Mouse (Mus musculus) CH12.LX (cell line): ENCODE results near the gene Ip6k1. TPM values are rescaled to one million over a fixed set of nuclear protein-coding genes. Genes with fewer than 3 reads are reported as not detected.

Source experiments
- DNase-seq: peaks from one replicate; pipeline ENCODE4 v3.0.0-alpha.2; 2013; ENCODE audit errors: extremely low read depth
- H3K27ac ChIP-seq: 2 replicates; pipeline ENCODE4 v1.5.1; 2012; ENCODE audit warnings: low read depth, mild to moderate bottlenecking, control low read depth, moderate library complexity; ENCODE audit not compliant: insufficient read depth
- H3K27me3 ChIP-seq: replicated peaks from 2 replicates; pipeline ENCODE3; 2012; ENCODE audit warnings: inconsistent platforms
- H3K36me3 ChIP-seq, 2 experiments: replicated peaks in 1 of 2; 2 replicates each; pipeline versions ENCODE3 to v1.6.1; 2012; ENCODE audit warnings: inconsistent platforms in 1 of 2, low read length in 1 of 2, mild to moderate bottlenecking in 1 of 2, mixed read lengths in 1 of 2, moderate library complexity in 1 of 2; ENCODE audit not compliant: control insufficient read depth in 1 of 2, insufficient read depth in 1 of 2
- H3K4me1 ChIP-seq, 2 experiments: 2 replicates each; pipeline ENCODE4 v1.6.1; 2012; ENCODE audit warnings: inconsistent platforms in 1 of 2, moderate library complexity in 1 of 2; ENCODE audit not compliant: insufficient read depth in 2 of 2, control insufficient read depth in 1 of 2
- H3K4me2 ChIP-seq: 2 replicates; pipeline ENCODE4 v1.6.1; 2012; ENCODE audit warnings: low read depth, mild to moderate bottlenecking, control low read depth; ENCODE audit not compliant: poor library complexity, insufficient read depth, severe bottlenecking
- H3K4me3 ChIP-seq, 3 experiments: fragments of 150-350 bp in 1 of 3; sonication (generic) in 1 of 3; replicated peaks in 1 of 3; 2 replicates each; pipeline versions ENCODE3 to v1.5.1; 2011 to 2012; ENCODE audit warnings: low read depth in 2 of 3, low read length in 2 of 3, mild to moderate bottlenecking in 2 of 3, moderate library complexity in 2 of 3, control low read depth in 1 of 3, improper control_type of control experiment in 1 of 3, inconsistent platforms in 1 of 3, mixed read lengths in 1 of 3; ENCODE audit not compliant: poor library complexity in 1 of 3
- H3K79me2 ChIP-seq: replicated peaks from 2 replicates; pipeline ENCODE4 v1.6.1; 2012; ENCODE audit warnings: mild to moderate bottlenecking, moderate library complexity; ENCODE audit not compliant: control insufficient read depth, poor library complexity, insufficient read depth, severe bottlenecking; ENCODE audit errors: extremely low read depth
- H3K9ac ChIP-seq: 2 replicates; pipeline ENCODE4 v1.6.1; 2012; ENCODE audit warnings: low read depth, mild to moderate bottlenecking, control low read depth, moderate library complexity; ENCODE audit not compliant: insufficient read depth
- H3K9me3 ChIP-seq: replicated peaks from 2 replicates; pipeline ENCODE3; 2012; ENCODE audit warnings: low read length, inconsistent platforms, mixed read lengths
- BHLHE40 ChIP-seq: IDR thresholded peaks from 2 replicates; pipeline ENCODE4 v1.6.1; 2011; ENCODE audit warnings: mild to moderate bottlenecking, low read depth, low read length, improper control_type of control experiment
- CHD1 ChIP-seq: IDR thresholded peaks from 2 replicates; pipeline ENCODE4 v1.6.1; 2012; ENCODE audit warnings: low read depth, low read length, improper control_type of control experiment, inconsistent platforms
- CHD2 ChIP-seq: IDR thresholded peaks from 2 replicates; pipeline ENCODE4 v1.6.1; 2011; ENCODE audit warnings: low read length, improper control_type of control experiment
- CTCF ChIP-seq, 2 experiments: IDR thresholded peaks in 1 of 2; conservative IDR thresholded peaks in 1 of 2; 2 replicates each; pipeline ENCODE4 v1.5.1; 2011 to 2012; ENCODE audit warnings: low read depth in 2 of 2, low read length in 2 of 2, improper control_type of control experiment in 1 of 2, inconsistent platforms in 1 of 2, mild to moderate bottlenecking in 1 of 2, moderate library complexity in 1 of 2
- ELF1 ChIP-seq: IDR thresholded peaks from 2 replicates; pipeline ENCODE4 v1.6.1; 2014; ENCODE audit warnings: low read depth, mild to moderate bottlenecking, inconsistent platforms, low read length, improper control_type of control experiment
- GABPA ChIP-seq: IDR thresholded peaks from 2 replicates; pipeline ENCODE4 v1.6.1; 2012; ENCODE audit warnings: low read depth, low read length, improper control_type of control experiment, inconsistent platforms; ENCODE audit not compliant: insufficient replicate concordance
- JUN ChIP-seq: IDR thresholded peaks from 2 replicates; pipeline ENCODE4 v1.6.1; 2011; ENCODE audit warnings: low read depth, mild to moderate bottlenecking, low read length, improper control_type of control experiment, moderate library complexity; ENCODE audit not compliant: insufficient read depth
- MAX ChIP-seq: IDR thresholded peaks from 2 replicates; pipeline ENCODE4 v1.6.1; 2011; ENCODE audit warnings: low read length, improper control_type of control experiment
- MYC ChIP-seq: IDR thresholded peaks from 2 replicates; pipeline ENCODE4 v1.6.1; 2011; ENCODE audit warnings: low read depth, mild to moderate bottlenecking, improper control_type of control experiment, low read length
- NELFE ChIP-seq: IDR thresholded peaks from 2 replicates; pipeline ENCODE4 v1.6.1; 2011; ENCODE audit warnings: low read depth, low read length, improper control_type of control experiment
- NRF1 ChIP-seq: IDR thresholded peaks from 2 replicates; pipeline ENCODE4 v1.6.1; 2014; ENCODE audit warnings: low read depth, mild to moderate bottlenecking, inconsistent platforms, low read length, improper control_type of control experiment, moderate library complexity
- POLR2A ChIP-seq: IDR thresholded peaks from 2 replicates; pipeline ENCODE4 v1.6.1; 2011; ENCODE audit warnings: low read depth, mild to moderate bottlenecking, improper control_type of control experiment, low read length
- POLR2AphosphoS2 ChIP-seq: IDR thresholded peaks from 2 replicates; pipeline ENCODE4 v1.6.1; 2011; ENCODE audit warnings: low read depth, low read length, improper control_type of control experiment
- RAD21 ChIP-seq: IDR thresholded peaks from 2 replicates; pipeline ENCODE4 v1.6.1; 2011; ENCODE audit warnings: low read depth, mild to moderate bottlenecking, low read length, improper control_type of control experiment, moderate library complexity
- RCOR1 ChIP-seq: conservative IDR thresholded peaks from 2 replicates; pipeline ENCODE4 v1.6.1; 2012; ENCODE audit warnings: low read depth, mild to moderate bottlenecking, inconsistent platforms, low read length, improper control_type of control experiment
- SMC3 ChIP-seq: IDR thresholded peaks from 2 replicates; pipeline ENCODE4 v1.6.1; 2011; ENCODE audit warnings: low read depth, low read length, improper control_type of control experiment
- USF1 ChIP-seq: IDR thresholded peaks from 2 replicates; pipeline ENCODE4 v1.6.1; 2014; ENCODE audit warnings: low read depth, mild to moderate bottlenecking, inconsistent platforms, low read length, improper control_type of control experiment
- ZMIZ1 ChIP-seq: IDR thresholded peaks from 2 replicates; pipeline ENCODE4 v1.6.1; 2012; ENCODE audit warnings: low read depth, mild to moderate bottlenecking, inconsistent platforms, low read length, improper control_type of control experiment
- dilution Hi-C: fragments of 300-500 bp; cut with MboI; formaldehyde crosslinking; loops from 2 replicates; pipeline ENCODE4 v1.14.3; 2020; ENCODE audit warnings: low sequenced_read_pairs; ENCODE audit not compliant: extremely low pct_unique_long_range_greater_than_20kb, extremely low pct_ligation_motif_present
- in situ Hi-C: fragments of 300-500 bp; cut with MboI; formaldehyde crosslinking; loops from 3 replicates; pipeline ENCODE4 v1.14.3; 2019; ENCODE audit warnings: low sequenced_read_pairs, low pct_ligation_motif_present, low pct_unique_long_range_greater_than_20kb, mixed read lengths
- polyA plus RNA-seq: library from polyadenylated mRNA; unstranded; fragments of >175 nt; gene quantifications from 2 replicates; pipeline ENCODE4 v1.2.1, GENCODE M21; 2012; ENCODE audit warnings: low read depth; ENCODE audit not compliant: insufficient read length
- total RNA-seq, 2 experiments: library from RNA; depleted of rRNA; stranded (reverse); fragments of 300-350 nt in 1 of 2; fragments of >200 nt in 1 of 2; gene quantifications; 2 replicates each; pipeline ENCODE4 v1.2.3; 2012 to 2014

Gene Ip6k1
- total and polyA plus RNA-seq, 3 experiments: 26.0 to 40.7 (median 27.1) TPM

- H3K4me3 ChIP-seq: no peak overlapping the region
- H3K4me2 ChIP-seq: no peak overlapping the region
- no peaks in the 10 kb centered on the region for H3K9me3 ChIP-seq
- no peaks in the 10 kb centered on the region for H3K27me3 ChIP-seq
- no peak overlapping the region for H3K27ac ChIP-seq
- in situ Hi-C loops (loop anchor here (5.0 kb wide), 1 partner anchor 155 kb away; no protein-coding TSS in a partner anchor), dilution Hi-C loops (no loop called here)
- H3K4me1 ChIP-seq: no peaks in the 10 kb centered on the region
- no peak for DNase-seq
- no peaks in the 10 kb centered on the region for H3K79me2 ChIP-seq
- no peak overlapping the region for H3K9ac ChIP-seq
- peaks cover 91 to 98% of the 10 kb centered on the region in 2 experiments for H3K36me3 ChIP-seq
- TF ChIP-seq RCOR1 (no peak), CHD1 (no peak), NRF1 (no peak), JUN (no peak), CHD2 (no peak), MYC (no peak), USF1 (no peak), ELF1 (no peak), CTCF (conservative IDR thresholded peaks at IDR 0.05 in 1 of 2, IDR thresholded peaks at IDR 0.05 in 1 of 2; ENCODE audit: low read depth in 2 of 2, low read length in 2 of 2) (no peak), GABPA (no peak), RAD21 (no peak)
Observed at GRCm38 (mm10) chr9:108067199-108067598, 64.9 kb downstream of the Ip6k1 start.

- no peaks in the 10 kb centered on the region for H3K79me2 ChIP-seq
- in situ Hi-C loops: loop anchor here (5.0 kb wide), 1 partner anchor 156 kb away; no protein-coding TSS in a partner anchor
- H3K4me3 ChIP-seq: no peak overlapping the region
- H3K27me3 ChIP-seq: no peaks in the 10 kb centered on the region
- H3K9me3 ChIP-seq: no peaks in the 10 kb centered on the region
- DNase-seq: peak; percentile 86
- peaks cover 90 to 98% of the 10 kb centered on the region in 2 experiments for H3K36me3 ChIP-seq
- peak; percentile 77 for TF ChIP-seq RAD21
- TF ChIP-seq POLR2AphosphoS2: no peak
- no peak for TF ChIP-seq BHLHE40
- TF ChIP-seq POLR2A: no peak
- no peak for TF ChIP-seq ZMIZ1
- peak; percentile 88 to 99 for TF ChIP-seq CTCF (conservative IDR thresholded peaks at IDR 0.05 in 1 of 2, IDR thresholded peaks at IDR 0.05 in 1 of 2; ENCODE audit: low read depth in 2 of 2, low read length in 2 of 2)
- 0 out of 2 replicates have a peak, but pooled peaks have one; percentile 18 for TF ChIP-seq NELFE
- TF ChIP-seq SMC3: peak; percentile 65
- TF ChIP-seq MAX: no peak
- no peak for TF ChIP-seq ELF1
- no peak overlapping the region for H3K9ac ChIP-seq
- no peak overlapping the region for H3K27ac ChIP-seq
- no peaks in the 10 kb centered on the region for H3K4me1 ChIP-seq
- dilution Hi-C loops: no loop called here
- H3K4me2 ChIP-seq: no peak overlapping the region
Observed at GRCm38 (mm10) chr9:108067900-108068299, 65.6 kb downstream of the Ip6k1 start.
